ENCODE assay signal across 16 mouse cellular contexts in genomic region chr17:26894342-26894741, GRCm38 (mm10). TPM values are rescaled to one million over a fixed set of nuclear protein-coding genes. Genes with fewer than 3 reads are reported as not detected.
DNase-seq lines count a peak whose midpoint lies in the region; ATAC-seq and TF ChIP-seq lines count a peak whose summit lies in the region.
"Had no signal": no experiment of that assay in that cellular context is flagged by ENCODE, and none has a peak within 500 bp of the region (broad histone marks: within the 10 kb centered on the region; RNA-seq: fewer than 3 reads in every experiment).

No protein-coding gene starts in this region.

- no peak overlapping the region for H3K4me3 ChIP-seq in left cerebral cortex, adult 2 months
- H3K4me3 ChIP-seq: hindbrain, embryonic 13.5 days had no signal

- no peak for TF ChIP-seq CTCF in left cerebral cortex, adult 2 months (IDR thresholded peaks at IDR 0.05)

- ATAC-seq in megakaryocyte progenitor cell, adult 5-6 weeks (replicated peaks; ENCODE audit: poor library complexity), result no peak

- peak overlapping the region; percentile 72 for H3K27ac ChIP-seq in left cerebral cortex, adult 2 months
- H3K27ac ChIP-seq: hindbrain, embryonic 13.5 days; macrophage had no signal

- DNase-seq in frontal cortex, postnatal 36 days (ENCODE audit: low spot score in 2 of 2), result peak; percentile 31 to 66
- no peak for DNase-seq in frontal cortex, postnatal 10 days (ENCODE audit: low spot score in 2 of 2)
- no peak for DNase-seq in left cerebral cortex, adult 2 months (ENCODE audit: extremely low spot score in 1 of 2, low spot score in 2 of 2)
- DNase-seq in left cerebral cortex, postnatal 4 days, result no peak
- DNase-seq in thymus, postnatal 0 days (ENCODE audit: low spot score), result peak; percentile 28
- DNase-seq in thymus, postnatal 14 days, result no peak
- peak; percentile 34 to 38 for DNase-seq in right cerebral cortex, postnatal 36 days (ENCODE audit: low spot score in 2 of 2)
- DNase-seq: kidney, adult 8-10 months had no signal

- intact Hi-C loops in left cerebral cortex, adult 2 months (cut with DNase I), result no loop called here
- intact Hi-C loops in left cerebral cortex, postnatal 4 days (cut with DNase I), result no loop called here

RNA-seq across cellular contexts. Expression of gene Kifc5b, which starts 22.5 kb away (rescaled TPM):
- 1 to 10 TPM; 3.3 to 4.6 TPM for total RNA-seq in left cerebral cortex, adult 2 months (2021)
- total RNA-seq in left cerebral cortex, postnatal 4 days (2021), result 1 to 10 TPM; 4.8 to 6.0 TPM
- 4.2 and 5.8 TPM in 2 replicates for polyA plus RNA-seq in thymus, postnatal 0 days (2015; fragmentation: Nextera tagmentation; extraction: Ambion mirVana)
- total RNA-seq in megakaryocyte progenitor cell, adult 5-6 weeks (2015), result 2.6 and 4.6 TPM in 2 replicates
- 13.8 and 16.0 TPM in 2 replicates for total RNA-seq in megakaryocyte progenitor cell, adult 5-6 weeks (2017)

RNA-seq across cellular contexts. Expression of gene Phf1, which starts 38.5 kb away (rescaled TPM):
- total RNA-seq in left cerebral cortex, adult 2 months (2021), result 10 to 100 TPM; 33.8 to 39.5 TPM
- 10 to 100 TPM; 30.5 to 33.6 TPM for total RNA-seq in left cerebral cortex, postnatal 4 days (2021)
- polyA plus RNA-seq in thymus, postnatal 0 days (2015; fragmentation: Nextera tagmentation; extraction: Ambion mirVana), result 8.5 and 9.3 TPM in 2 replicates
- 2.1 TPM in 2 replicates for total RNA-seq in megakaryocyte progenitor cell, adult 5-6 weeks (2015)
- 3.5 and 4.6 TPM in 2 replicates for total RNA-seq in megakaryocyte progenitor cell, adult 5-6 weeks (2017)

RNA-seq across cellular contexts. Expression of gene Cuta, which starts 45.0 kb away (rescaled TPM):
- 100 to 1,000 TPM; 103 to 110 TPM for total RNA-seq in left cerebral cortex, adult 2 months (2021)
- 10 to 100 TPM; 78.8 TPM for total RNA-seq in left cerebral cortex, postnatal 4 days (2021)
- polyA plus RNA-seq in thymus, postnatal 0 days (2015; fragmentation: Nextera tagmentation; extraction: Ambion mirVana), result 237 and 241 TPM in 2 replicates
- 181 and 216 TPM in 2 replicates for total RNA-seq in megakaryocyte progenitor cell, adult 5-6 weeks (2015)
- 75.8 and 82.9 TPM in 2 replicates for total RNA-seq in megakaryocyte progenitor cell, adult 5-6 weeks (2017)

RNA-seq across cellular contexts. Expression of gene Syngap1, which starts 46.7 kb away (rescaled TPM):
- total RNA-seq in left cerebral cortex, adult 2 months (2021), result 100 to 1,000 TPM; 452 to 471 TPM
- 100 to 1,000 TPM; 350 to 366 TPM for total RNA-seq in left cerebral cortex, postnatal 4 days (2021)
- 0.21 TPM in 2 replicates for polyA plus RNA-seq in thymus, postnatal 0 days (2015; fragmentation: Nextera tagmentation; extraction: Ambion mirVana)
- total RNA-seq in megakaryocyte progenitor cell, adult 5-6 weeks (2015), result 5.3 and 11.6 TPM in 2 replicates
- total RNA-seq in megakaryocyte progenitor cell, adult 5-6 weeks (2017), result 3.6 TPM in 2 replicates

RNA-seq across cellular contexts. Expression of gene Nkx2-5, which starts 49.5 kb away (rescaled TPM):
- not detected for total RNA-seq in left cerebral cortex, adult 2 months (2021)
- not detected for total RNA-seq in left cerebral cortex, postnatal 4 days (2021)
- not detected in 2 replicates for polyA plus RNA-seq in thymus, postnatal 0 days (2015; fragmentation: Nextera tagmentation; extraction: Ambion mirVana)
- total RNA-seq in megakaryocyte progenitor cell, adult 5-6 weeks (2015), result not detected in 2 replicates
- not detected in 2 replicates for total RNA-seq in megakaryocyte progenitor cell, adult 5-6 weeks (2017)
- total RNA-seq: adrenal gland, adult 18-20 months; common myeloid progenitor, adult 5-6 weeks; left cerebral cortex, postnatal 10 days; monocyte, adult 5-6 weeks had no signal
- polyA plus RNA-seq: macrophage; urinary bladder, adult 2 months had no signal

Comparison
In these comparisons a context has a peak if more than half of its experiments do, and no peak if none do; other contexts are left out.
1. DNase-seq: peak in frontal cortex, postnatal 36 days (2 of 2), thymus, postnatal 0 days (single experiment) and right cerebral cortex, postnatal 36 days (2 of 2); none in frontal cortex, postnatal 10 days (0 of 2), left cerebral cortex, adult 2 months (0 of 2), left cerebral cortex, postnatal 4 days (single experiment) and thymus, postnatal 14 days (single experiment).
2. RNA of gene Phf1, which starts 38.5 kb away (total RNA-seq): 33.8 to 39.5 TPM in left cerebral cortex, adult 2 months and 30.5 to 33.6 TPM in left cerebral cortex, postnatal 4 days; 2.1 to 4.6 TPM in megakaryocyte progenitor cell, adult 5-6 weeks; every median in the first group is over 4 times any median in the second.